Mouse (Mus musculus) frontal cortex, postnatal 14 days (tissue): Measurements from ENCODE around the gene Gm21725.
"Not testable (repeated sequence)": the region's sequence is repeated elsewhere in the genome, so short reads cannot be mapped to it uniquely, and the experiment has no call there.

Experiments
- DNase-seq, 2 experiments: peaks; one replicate each; pipeline ENCODE4 v3.0.0; 2022; ENCODE audit warnings: low spot score in 2 of 2

Gene Gm21725

DNA sequence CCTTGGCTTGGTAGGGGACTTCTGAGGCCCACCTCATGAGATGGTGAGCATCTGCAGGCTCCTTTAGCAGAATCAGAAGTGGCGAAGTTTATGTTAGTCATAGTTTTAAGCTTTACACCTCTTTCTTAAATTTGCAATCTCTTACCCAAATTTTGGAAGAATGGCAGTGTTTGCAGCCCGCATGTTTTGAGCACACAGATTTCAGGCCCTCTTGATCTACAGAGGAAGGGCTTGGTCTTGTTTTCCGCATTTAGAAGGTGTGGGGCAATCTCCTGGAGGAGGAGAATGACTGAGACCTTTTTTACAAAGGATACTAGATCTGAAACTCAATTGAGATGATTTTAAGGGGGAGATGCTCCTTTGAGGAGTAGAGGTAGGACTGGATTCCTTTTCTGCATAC lies at the start of gene Gm21725:
TSS of gene Gm21725 (minus strand) at position 101 of the 400 bp plus-strand sequence.
- DNase-seq = not testable (repeated sequence)
